Mouse (Mus musculus): ENCODE measurements around the gene Mcf2l.

GRCm38 (mm10) chr8:12994468-12994867, 120.9 kb downstream of the Mcf2l start:
- TF ChIP-seq CTCF (IDR thresholded peaks at IDR 0.05; ENCODE audit: insufficient read depth, low read depth, low read length): no peak
- no peak for TF ChIP-seq POLR2A (IDR thresholded peaks at IDR 0.05; ENCODE audit: insufficient read depth, low read depth, low read length)
